Mouse (Mus musculus) cerebellum, adult 2 months (tissue): ENCODE measurements around the gene Pik3cb.

Source experiments
- CTCF ChIP-seq: fragments of 200-500 bp; IDR thresholded peaks from 2 replicates; pipeline ENCODE4 v1.5.1; 2011; ENCODE audit warnings: low read depth, mild to moderate bottlenecking, control low read depth, low read length, moderate library complexity, borderline replicate concordance; ENCODE audit not compliant: insufficient read depth
- POLR2A ChIP-seq: fragments of 200-500 bp; IDR thresholded peaks from 2 replicates; pipeline ENCODE4 v1.6.1; 2011; ENCODE audit warnings: low read length, control low read depth, borderline replicate concordance; ENCODE audit not compliant: insufficient read depth

DNA sequence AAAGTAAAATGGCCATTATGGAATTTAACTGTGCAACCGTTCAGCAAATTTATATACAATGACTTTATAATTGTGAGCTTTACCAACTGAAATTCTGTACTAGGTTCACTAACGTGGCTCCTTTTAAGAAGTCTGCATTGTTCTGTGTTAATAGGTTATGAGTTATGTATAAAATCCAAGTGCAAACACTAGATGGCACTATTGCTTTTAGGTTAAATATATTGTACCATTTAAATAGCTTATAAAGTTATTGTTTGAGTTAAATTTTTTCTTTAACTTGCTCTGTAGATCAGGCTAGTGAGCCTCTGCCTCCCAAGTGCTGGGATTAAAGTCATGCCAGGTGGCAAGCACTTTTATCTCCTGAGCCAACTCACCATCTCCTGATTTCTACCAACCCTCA is 76.2 kb downstream of the Pik3cb start:
- no peak for TF ChIP-seq CTCF
- no peak for TF ChIP-seq POLR2A
